Mouse (Mus musculus) neural tube, embryonic 10.5 days (tissue): ENCODE results near the gene Fem1b.
A peak's percentile ranks its signal among the peaks of the same experiment; 100 is the strongest.
"Not testable (repeated sequence)": the region's sequence is repeated elsewhere in the genome, so short reads cannot be mapped to it uniquely, and the experiment has no call there.

ENCODE experiments used
- DNase-seq: peaks from one replicate; pipeline ENCODE4 v3.0.0-alpha.2; 2017; ENCODE audit warnings: low spot score; ENCODE audit errors: extremely low spot score

The Fem1b gene

GRCm38 (mm10) chr9:62827939-62828652 lies 16.4 kb upstream of the Fem1b start:
- peak; percentile 59 for DNase-seq

GRCm38 (mm10) chr9:62826456-62826855 lies 14.7 kb upstream of the Fem1b start:
- peak; percentile 29 for DNase-seq

- DNase-seq = peak; percentile 35
These were observed 14.2 kb upstream of the Fem1b start for GRCm38 (mm10) chr9:62825791-62826393.

- DNase-seq = no peak
These were observed 10.1 kb upstream of the Fem1b start for GRCm38 (mm10) chr9:62821811-62822210.

GRCm38 (mm10) chr9:62820829-62821228 lies 9.1 kb upstream of the Fem1b start:
- DNase-seq = no peak

GRCm38 (mm10) chr9:62819910-62820309 lies 8.2 kb upstream of the Fem1b start:
- DNase-seq = not testable (repeated sequence)

- DNase-seq = no peak
These were observed 7.8 kb upstream of the Fem1b start for GRCm38 (mm10) chr9:62819494-62819893.

GRCm38 (mm10) chr9:62817828-62818614 lies 6.3 kb upstream of the Fem1b start:
- DNase-seq = no peak

- DNase-seq = no peak
These were observed 5.4 kb upstream of the Fem1b start for GRCm38 (mm10) chr9:62817099-62817571.

GRCm38 (mm10) chr9:62816323-62817098 lies 4.8 kb upstream of the Fem1b start:
- DNase-seq = no peak

GRCm38 (mm10) chr9:62814751-62815150 lies 3.0 kb upstream of the Fem1b start:
- DNase-seq = no peak

GRCm38 (mm10) chr9:62812216-62813049 lies 699 bp upstream of the Fem1b start:
- no peak for DNase-seq

- DNase-seq = no peak
These were observed 905 bp downstream of the Fem1b start for GRCm38 (mm10) chr9:62810543-62811515.

GRCm38 (mm10) chr9:62810095-62810494 lies 1.6 kb downstream of the Fem1b start:
- no peak for DNase-seq

GRCm38 (mm10) chr9:62799218-62799617 lies 12.5 kb downstream of the Fem1b start:
- not testable (repeated sequence) for DNase-seq

GRCm38 (mm10) chr9:62789856-62790255 lies 21.9 kb downstream of the Fem1b start:
- DNase-seq = no peak

GRCm38 (mm10) chr9:62786721-62787120 lies 25.0 kb downstream of the Fem1b start:
- DNase-seq = no peak

GRCm38 (mm10) chr9:62784233-62784632 lies 27.5 kb downstream of the Fem1b start:
- DNase-seq = no peak
